Mouse (Mus musculus): ENCODE measurements around the gene Smarcad1. TPM values are rescaled to one million over a fixed set of nuclear protein-coding genes. Genes with fewer than 3 reads are reported as not detected.
"Not testable (repeated sequence)": the region's sequence is repeated elsewhere in the genome, so short reads cannot be mapped to it uniquely, and the experiment has no call there.

Gene Smarcad1
- 46.0 and 48.6 TPM in 2 replicates for polyA plus RNA-seq (2014; fragmentation: Nextera tagmentation; extraction: Ambion mirVana)

- H3K27me3 ChIP-seq (ENCODE audit: control insufficient read depth, insufficient read depth, low read length): no peaks in the 10 kb centered on the region
- ATAC-seq (ENCODE audit: insufficient number of reproducible peaks, insufficient read depth, low FRiP score, low read depth): peak; percentile 89
- peak within 1 kb of the TSS; percentile 99 for H3K9ac ChIP-seq (ENCODE audit: low read length)
- peaks cover 2 to 8% of the 10 kb centered on the region in 2 experiments; a peak in 3 of 4 replicates for H3K4me1 ChIP-seq (ENCODE audit: control insufficient read depth in 2 of 2, insufficient read depth in 2 of 2, low read length in 2 of 2)
- H3K4me2 ChIP-seq (ENCODE audit: low read length): peak within 1 kb of the TSS; percentile 89
- H3K9me3 ChIP-seq (ENCODE audit: control insufficient read depth, low read length): no peaks in the 10 kb centered on the region
- peaks cover 37% of the 10 kb centered on the region for H3K36me3 ChIP-seq (ENCODE audit: control insufficient read depth, insufficient read depth, low read length)
- 0% methylated on average over 81 of the region's 81 CpGs for WGBS
- peak within 1 kb of the TSS; percentile 90 to 93 for H3K27ac ChIP-seq (replicated peaks in 1 of 2; ENCODE audit: control insufficient read depth in 1 of 2, insufficient read depth in 1 of 2, low read depth in 2 of 2, low read length in 2 of 2)
- H3K4me3 ChIP-seq (ENCODE audit: control insufficient read depth in 1 of 2, insufficient read depth in 1 of 2, low read depth in 1 of 2, low read length in 2 of 2): peak within 1 kb of the TSS; percentile 89 to 93
Measured at GRCm38 (mm10) chr6:65042491-65043171, at the start of gene Smarcad1. Gene Smarcad1, plus strand, starts transcription at chr6:65042583.

DNA sequence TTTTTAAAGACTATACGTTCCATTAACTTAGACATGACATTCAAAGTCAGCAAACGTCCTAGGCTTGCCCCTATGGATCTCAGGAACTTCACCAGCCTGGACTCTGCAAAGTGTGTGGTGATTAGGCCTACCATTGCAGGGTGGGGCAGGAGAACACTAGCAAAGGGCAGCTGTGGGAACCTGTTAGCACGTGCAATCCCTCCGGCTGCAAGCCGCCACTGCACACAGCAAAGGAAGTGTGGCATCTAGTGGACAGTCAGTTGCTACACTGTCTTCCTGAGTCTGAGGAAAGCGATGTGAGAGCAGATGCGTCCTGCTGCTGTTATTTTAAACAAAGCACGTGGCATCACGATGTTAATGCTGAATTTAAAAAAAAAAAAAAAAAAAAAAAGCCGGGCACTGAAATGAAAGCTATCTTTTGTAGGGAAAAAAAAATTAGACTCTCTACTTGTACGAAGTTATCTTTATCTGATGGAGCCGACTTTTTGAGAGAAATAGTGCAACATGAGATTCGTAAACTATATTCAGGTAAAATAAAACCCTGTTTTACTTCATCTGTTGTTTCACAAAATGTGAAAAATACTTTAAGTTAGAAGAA is 45.5 kb upstream of the Smarcad1 start:
- Histone ChIP-seq H3K36me3 (ENCODE audit: control insufficient read depth, insufficient read depth, low read length) (no peaks in the 10 kb centered on the region), H3K4me1 (ENCODE audit: control insufficient read depth in 2 of 2, insufficient read depth in 2 of 2, low read length in 2 of 2) (no peaks in the 10 kb centered on the region), H3K27me3 (ENCODE audit: control insufficient read depth, insufficient read depth, low read length) (no peaks in the 10 kb centered on the region), H3K27ac (replicated peaks in 1 of 2; ENCODE audit: control insufficient read depth in 1 of 2, insufficient read depth in 1 of 2, low read depth in 2 of 2, low read length in 2 of 2) (no peak overlapping the region), H3K9ac (ENCODE audit: low read length) (no peak overlapping the region), H3K4me2 (ENCODE audit: low read length) (no peak overlapping the region), H3K9me3 (ENCODE audit: control insufficient read depth, low read length) (no peaks in the 10 kb centered on the region), H3K4me3 (ENCODE audit: control insufficient read depth in 1 of 2, insufficient read depth in 1 of 2, low read depth in 1 of 2, low read length in 2 of 2) (no peak overlapping the region)
- ATAC-seq (ENCODE audit: insufficient number of reproducible peaks, insufficient read depth, low FRiP score, low read depth): no peak
- WGBS: 39% methylated on average over 13 of the region's 13 CpGs

- Histone ChIP-seq H3K36me3 (ENCODE audit: control insufficient read depth, insufficient read depth, low read length) (no peaks in the 10 kb centered on the region), H3K9me3 (ENCODE audit: control insufficient read depth, low read length) (no peaks in the 10 kb centered on the region), H3K4me3 (ENCODE audit: control insufficient read depth in 1 of 2, insufficient read depth in 1 of 2, low read depth in 1 of 2, low read length in 2 of 2) (no peak overlapping the region), H3K4me1 (ENCODE audit: control insufficient read depth in 2 of 2, insufficient read depth in 2 of 2, low read length in 2 of 2) (no peaks in the 10 kb centered on the region), H3K4me2 (ENCODE audit: low read length) (no peak overlapping the region), H3K27me3 (ENCODE audit: control insufficient read depth, insufficient read depth, low read length) (no peaks in the 10 kb centered on the region), H3K27ac (replicated peaks in 1 of 2; ENCODE audit: control insufficient read depth in 1 of 2, insufficient read depth in 1 of 2, low read depth in 2 of 2, low read length in 2 of 2) (no peak overlapping the region), H3K9ac (ENCODE audit: low read length) (no peak overlapping the region)
- WGBS: 75% methylated on average over 2 of the region's 2 CpGs
- ATAC-seq (ENCODE audit: insufficient number of reproducible peaks, insufficient read depth, low FRiP score, low read depth): no peak
Measured at GRCm38 (mm10) chr6:64997805-64998204, 44.6 kb upstream of the Smarcad1 start.

- not testable (repeated sequence) for H3K4me1 ChIP-seq (ENCODE audit: control insufficient read depth in 2 of 2, insufficient read depth in 2 of 2, low read length in 2 of 2); H3K27me3 ChIP-seq (ENCODE audit: control insufficient read depth, insufficient read depth, low read length); H3K9ac ChIP-seq (ENCODE audit: low read length); H3K4me3 ChIP-seq (ENCODE audit: control insufficient read depth in 1 of 2, insufficient read depth in 1 of 2, low read depth in 1 of 2, low read length in 2 of 2); H3K36me3 ChIP-seq (ENCODE audit: control insufficient read depth, insufficient read depth, low read length); H3K4me2 ChIP-seq (ENCODE audit: low read length); H3K27ac ChIP-seq (replicated peaks in 1 of 2; ENCODE audit: control insufficient read depth in 1 of 2, insufficient read depth in 1 of 2, low read depth in 2 of 2, low read length in 2 of 2); H3K9me3 ChIP-seq (ENCODE audit: control insufficient read depth, low read length); ATAC-seq (ENCODE audit: insufficient number of reproducible peaks, insufficient read depth, low FRiP score, low read depth)
- WGBS: 61% methylated on average over 5 of the region's 5 CpGs
Measured at GRCm38 (mm10) chr6:65000757-65001156, 41.6 kb upstream of the Smarcad1 start.

DNA sequence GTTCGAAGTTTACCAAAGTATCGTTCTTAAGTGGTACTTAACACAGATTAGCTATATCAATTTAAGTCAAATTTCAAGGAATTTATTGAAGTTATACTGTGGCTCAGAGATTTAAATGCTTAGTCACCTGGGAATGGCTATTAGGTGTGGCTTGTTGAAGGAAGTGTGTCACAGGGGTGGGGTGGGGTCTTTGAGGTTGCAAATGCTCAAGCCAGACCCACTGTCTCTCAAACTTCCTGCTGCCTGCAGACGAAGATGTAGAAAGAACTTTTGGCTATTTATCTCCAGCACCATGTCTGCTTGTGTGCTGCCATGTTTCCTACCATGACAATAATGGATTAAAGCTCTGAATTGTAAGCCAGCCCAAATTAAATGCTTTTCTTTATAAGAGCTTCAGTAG is 40.2 kb upstream of the Smarcad1 start:
- Histone ChIP-seq H3K9me3 (ENCODE audit: control insufficient read depth, low read length) (no peaks in the 10 kb centered on the region), H3K36me3 (ENCODE audit: control insufficient read depth, insufficient read depth, low read length) (no peaks in the 10 kb centered on the region), H3K27me3 (ENCODE audit: control insufficient read depth, insufficient read depth, low read length) (no peaks in the 10 kb centered on the region), H3K4me3 (ENCODE audit: control insufficient read depth in 1 of 2, insufficient read depth in 1 of 2, low read depth in 1 of 2, low read length in 2 of 2) (no peak overlapping the region), H3K4me2 (ENCODE audit: low read length) (no peak overlapping the region), H3K4me1 (ENCODE audit: control insufficient read depth in 2 of 2, insufficient read depth in 2 of 2, low read length in 2 of 2) (no peaks in the 10 kb centered on the region), H3K9ac (ENCODE audit: low read length) (no peak overlapping the region), H3K27ac (replicated peaks in 1 of 2; ENCODE audit: control insufficient read depth in 1 of 2, insufficient read depth in 1 of 2, low read depth in 2 of 2, low read length in 2 of 2) (no peak overlapping the region)
- 63% methylated on average over 3 of the region's 3 CpGs for WGBS
- no peak for ATAC-seq (ENCODE audit: insufficient number of reproducible peaks, insufficient read depth, low FRiP score, low read depth)

GRCm38 (mm10) chr6:65008836-65009235 is 33.5 kb upstream of the Smarcad1 start:
- no peak overlapping the region for H3K9ac ChIP-seq (ENCODE audit: low read length)
- no peak overlapping the region for H3K4me2 ChIP-seq (ENCODE audit: low read length)
- no peak overlapping the region for H3K27ac ChIP-seq (replicated peaks in 1 of 2; ENCODE audit: control insufficient read depth in 1 of 2, insufficient read depth in 1 of 2, low read depth in 2 of 2, low read length in 2 of 2)
- no peaks in the 10 kb centered on the region for H3K4me1 ChIP-seq (ENCODE audit: control insufficient read depth in 2 of 2, insufficient read depth in 2 of 2, low read length in 2 of 2)
- no peak for ATAC-seq (ENCODE audit: insufficient number of reproducible peaks, insufficient read depth, low FRiP score, low read depth)
- H3K36me3 ChIP-seq (ENCODE audit: control insufficient read depth, insufficient read depth, low read length): no peaks in the 10 kb centered on the region
- 31% methylated on average over 5 of the region's 5 CpGs for WGBS
- no peaks in the 10 kb centered on the region for H3K9me3 ChIP-seq (ENCODE audit: control insufficient read depth, low read length)
- H3K4me3 ChIP-seq (ENCODE audit: control insufficient read depth in 1 of 2, insufficient read depth in 1 of 2, low read depth in 1 of 2, low read length in 2 of 2): no peak overlapping the region
- no peaks in the 10 kb centered on the region for H3K27me3 ChIP-seq (ENCODE audit: control insufficient read depth, insufficient read depth, low read length)

DNA sequence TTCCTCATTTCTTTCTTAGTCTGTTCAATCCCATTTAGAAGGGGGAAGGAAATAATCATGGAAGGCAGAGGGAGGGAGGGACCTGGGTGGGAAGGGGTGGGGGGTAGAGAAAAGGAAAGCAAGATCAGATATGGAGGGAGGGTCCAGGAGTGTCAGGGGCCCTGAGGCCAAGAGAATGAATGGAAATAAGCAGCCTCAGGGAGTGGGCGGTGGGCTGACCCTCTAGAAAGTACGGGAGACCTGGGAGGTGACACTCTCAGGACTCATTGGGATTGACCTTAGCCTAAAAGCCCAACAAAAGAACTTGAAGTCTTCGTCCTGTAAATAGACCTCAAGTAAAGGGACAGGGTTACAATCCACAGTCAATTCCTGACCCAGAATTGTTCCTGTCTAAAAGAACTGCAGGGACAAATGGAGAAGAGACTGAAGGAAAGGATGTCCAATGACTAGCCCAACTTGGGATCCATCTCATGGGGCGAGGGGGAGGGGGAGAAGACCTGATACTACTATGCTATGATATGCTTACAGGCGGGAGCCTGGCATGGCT is 30.9 kb upstream of the Smarcad1 start:
- Histone ChIP-seq H3K27me3 (ENCODE audit: control insufficient read depth, insufficient read depth, low read length) (no peaks in the 10 kb centered on the region), H3K4me3 (ENCODE audit: control insufficient read depth in 1 of 2, insufficient read depth in 1 of 2, low read depth in 1 of 2, low read length in 2 of 2) (no peak overlapping the region), H3K36me3 (ENCODE audit: control insufficient read depth, insufficient read depth, low read length) (no peaks in the 10 kb centered on the region), H3K9me3 (ENCODE audit: control insufficient read depth, low read length) (no peaks in the 10 kb centered on the region), H3K4me2 (ENCODE audit: low read length) (no peak overlapping the region), H3K4me1 (ENCODE audit: control insufficient read depth in 2 of 2, insufficient read depth in 2 of 2, low read length in 2 of 2) (no peaks in the 10 kb centered on the region), H3K27ac (replicated peaks in 1 of 2; ENCODE audit: control insufficient read depth in 1 of 2, insufficient read depth in 1 of 2, low read depth in 2 of 2, low read length in 2 of 2) (no peak overlapping the region), H3K9ac (ENCODE audit: low read length) (no peak overlapping the region)
- no peak for ATAC-seq (ENCODE audit: insufficient number of reproducible peaks, insufficient read depth, low FRiP score, low read depth)
- WGBS: 71% methylated on average over 5 of the region's 5 CpGs
